Mouse (Mus musculus): ENCODE results near the gene Prkce.

Gene Prkce

GRCm38 (mm10) chr17:86703336-86703735 is 535.8 kb downstream of the Prkce start:
- ATAC-seq (ENCODE audit: low TSS enrichment), result no peak

- ATAC-seq (ENCODE audit: low TSS enrichment), result no peak
Observed at GRCm38 (mm10) chr17:86705236-86705635, 537.7 kb downstream of the Prkce start.

GRCm38 (mm10) chr17:86706467-86706866 is 538.9 kb downstream of the Prkce start:
- ATAC-seq (ENCODE audit: low TSS enrichment), result no peak
